Comparison of ENCODE assay signal across 23 mouse cellular contexts in the genomic region with DNA sequence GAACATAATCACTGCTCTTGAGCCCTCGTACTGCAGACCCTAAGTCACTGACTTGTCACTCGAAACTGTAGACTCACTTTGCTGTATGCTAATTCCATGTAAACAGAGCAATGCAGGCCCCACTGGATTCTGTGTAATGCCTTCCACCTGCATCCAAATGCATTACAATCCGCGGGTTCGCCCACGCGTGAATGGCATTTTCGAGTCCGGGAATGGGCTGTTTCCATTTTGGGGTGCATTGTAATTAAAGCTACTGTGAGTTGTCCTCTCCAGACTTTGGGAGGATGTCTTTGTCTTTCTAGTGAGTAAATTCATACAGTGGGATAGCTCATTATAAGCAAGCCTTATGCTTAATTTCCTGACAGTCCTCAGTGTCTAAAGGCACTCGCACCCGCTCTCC. TPM values are rescaled to one million over a fixed set of nuclear protein-coding genes. Genes with fewer than 3 reads are reported as not detected.
A peak's percentile ranks its signal among the peaks of the same experiment; 100 is the strongest.
DNase-seq lines count a peak whose midpoint lies in the region; ATAC-seq and TF ChIP-seq lines count a peak whose summit lies in the region.
"Had no signal": no experiment of that assay in that cellular context is flagged by ENCODE, and none has a peak within 500 bp of the region (broad histone marks: within the 10 kb centered on the region; RNA-seq: fewer than 3 reads in every experiment).

No protein-coding gene starts in this region.

- H3K4me2 ChIP-seq in embryonic facial prominence, embryonic 14.5 days (ENCODE audit: low read depth, low read length), result no peak overlapping the region
- H3K4me2 ChIP-seq in intestine, embryonic 15.5 days (replicated peaks), result no peak overlapping the region
- H3K4me2 ChIP-seq in intestine, postnatal 0 days (replicated peaks; ENCODE audit: low read depth), result no peak overlapping the region
- no peak overlapping the region for H3K4me2 ChIP-seq in lung, embryonic 16.5 days (ENCODE audit: low read depth, low read length)
- H3K4me2 ChIP-seq: forebrain, embryonic 13.5 days; limb, embryonic 12.5 days; midbrain, embryonic 11.5 days; neural tube, embryonic 12.5 days had no signal

- WGBS in embryonic facial prominence, embryonic 14.5 days, result 78% methylated on average over 11 of the region's 11 CpGs
- WGBS in embryonic facial prominence, embryonic 10.5 days, result 91% methylated on average over 11 of the region's 11 CpGs
- 92% methylated on average over 11 of the region's 11 CpGs for WGBS in intestine, embryonic 15.5 days
- WGBS in intestine, postnatal 0 days, result 94% methylated on average over 11 of the region's 11 CpGs
- 92% methylated on average over 11 of the region's 11 CpGs for WGBS in lung, embryonic 16.5 days

- no peaks in the 10 kb centered on the region for H3K27me3 ChIP-seq in embryonic facial prominence, embryonic 14.5 days (replicated peaks; ENCODE audit: control insufficient read depth, insufficient read depth, low read length)
- no peaks in the 10 kb centered on the region for H3K27me3 ChIP-seq in embryonic facial prominence, embryonic 10.5 days (replicated peaks; ENCODE audit: low read depth, poor library complexity, severe bottlenecking)
- H3K27me3 ChIP-seq in intestine, embryonic 15.5 days (replicated peaks), result no peaks in the 10 kb centered on the region
- no peaks in the 10 kb centered on the region for H3K27me3 ChIP-seq in intestine, postnatal 0 days (replicated peaks; ENCODE audit: control insufficient read depth, insufficient read depth, low read length)
- H3K27me3 ChIP-seq in lung, embryonic 16.5 days (ENCODE audit: control insufficient read depth, insufficient read depth, low read depth, low read length), result no peaks in the 10 kb centered on the region
- H3K27me3 ChIP-seq: forebrain, embryonic 13.5 days; limb, embryonic 12.5 days; neural tube, embryonic 12.5 days had no signal

- H3K27ac ChIP-seq in embryonic facial prominence, embryonic 14.5 days (replicated peaks; ENCODE audit: low read depth, low read length), result peak overlapping the region; percentile 55; the same call in 1 of the 2 replicates
- no peak overlapping the region for H3K27ac ChIP-seq in embryonic facial prominence, embryonic 10.5 days (replicated peaks)
- H3K27ac ChIP-seq in intestine, embryonic 15.5 days, result peak overlapping the region; percentile 75; the same call in 1 of the 2 replicates
- no peak overlapping the region for H3K27ac ChIP-seq in intestine, postnatal 0 days (ENCODE audit: low read depth, low read length)
- H3K27ac ChIP-seq in lung, embryonic 16.5 days (ENCODE audit: low read length), result peak overlapping the region; percentile 85
- H3K27ac ChIP-seq: forebrain, embryonic 13.5 days; heart, adult 2 months; left cerebral cortex, adult 2 months; limb, embryonic 12.5 days; neural tube, embryonic 12.5 days had no signal

- peaks cover 19% of the 10 kb centered on the region for H3K4me1 ChIP-seq in embryonic facial prominence, embryonic 14.5 days (ENCODE audit: control insufficient read depth, insufficient read depth, low read length)
- peaks cover 12% of the 10 kb centered on the region; the same call in 1 of the 2 replicates for H3K4me1 ChIP-seq in embryonic facial prominence, embryonic 10.5 days
- H3K4me1 ChIP-seq in intestine, embryonic 15.5 days (replicated peaks), result 0 out of 2 replicates have a peak, but pooled peaks cover 5% of the 10 kb centered on the region
- H3K4me1 ChIP-seq in intestine, postnatal 0 days (replicated peaks; ENCODE audit: control insufficient read depth, insufficient read depth, low read length), result no peaks in the 10 kb centered on the region
- H3K4me1 ChIP-seq in lung, embryonic 16.5 days (replicated peaks; ENCODE audit: control insufficient read depth, insufficient read depth, low read length), result peaks cover 18% of the 10 kb centered on the region
- H3K4me1 ChIP-seq: forebrain, embryonic 13.5 days; limb, embryonic 12.5 days; neural tube, embryonic 12.5 days had no signal

- no peak overlapping the region for H3K4me3 ChIP-seq in embryonic facial prominence, embryonic 14.5 days (ENCODE audit: low read depth, low read length)
- H3K4me3 ChIP-seq in embryonic facial prominence, embryonic 10.5 days, result no peak overlapping the region
- H3K4me3 ChIP-seq in intestine, embryonic 15.5 days (replicated peaks), result no peak overlapping the region
- no peak overlapping the region for H3K4me3 ChIP-seq in intestine, postnatal 0 days (ENCODE audit: low read depth, low read length)
- H3K4me3 ChIP-seq in lung, embryonic 16.5 days (ENCODE audit: low read length), result no peak overlapping the region
- H3K4me3 ChIP-seq: forebrain, embryonic 13.5 days; heart, adult 2 months; left cerebral cortex, adult 2 months; limb, embryonic 12.5 days; myocyte; neural tube, embryonic 12.5 days had no signal

- no peak overlapping the region for H3K9ac ChIP-seq in embryonic facial prominence, embryonic 14.5 days (ENCODE audit: low read depth, low read length)
- no peak overlapping the region for H3K9ac ChIP-seq in intestine, embryonic 15.5 days
- no peak overlapping the region for H3K9ac ChIP-seq in intestine, postnatal 0 days (ENCODE audit: low read depth, low read length)
- no peak overlapping the region for H3K9ac ChIP-seq in lung, embryonic 16.5 days (ENCODE audit: low read length)
- H3K9ac ChIP-seq: forebrain, embryonic 13.5 days; limb, embryonic 12.5 days; neural tube, embryonic 12.5 days had no signal

- no peak for TF ChIP-seq CTCF in intestine, postnatal 0 days (IDR thresholded peaks at IDR 0.05; ENCODE audit: low read depth)

- H3K36me3 ChIP-seq in embryonic facial prominence, embryonic 14.5 days (ENCODE audit: control insufficient read depth, insufficient read depth, low read length), result no peaks in the 10 kb centered on the region
- H3K36me3 ChIP-seq in embryonic facial prominence, embryonic 10.5 days (replicated peaks), result no peaks in the 10 kb centered on the region
- H3K36me3 ChIP-seq in intestine, embryonic 15.5 days, result no peaks in the 10 kb centered on the region
- H3K36me3 ChIP-seq in intestine, postnatal 0 days (ENCODE audit: control insufficient read depth, insufficient read depth), result no peaks in the 10 kb centered on the region
- no peaks in the 10 kb centered on the region for H3K36me3 ChIP-seq in lung, embryonic 16.5 days (ENCODE audit: control insufficient read depth, insufficient read depth, low read length)
- H3K36me3 ChIP-seq: limb, embryonic 12.5 days; neural tube, embryonic 12.5 days had no signal

- H3K9me3 ChIP-seq in embryonic facial prominence, embryonic 14.5 days (ENCODE audit: control insufficient read depth, low read length), result peaks cover 22% of the 10 kb centered on the region
- peaks cover 10% of the 10 kb centered on the region; the same call in 1 of the 2 replicates for H3K9me3 ChIP-seq in embryonic facial prominence, embryonic 10.5 days
- H3K9me3 ChIP-seq in intestine, embryonic 15.5 days, result no peaks in the 10 kb centered on the region
- no peaks in the 10 kb centered on the region for H3K9me3 ChIP-seq in intestine, postnatal 0 days (ENCODE audit: control insufficient read depth)
- peaks cover 13% of the 10 kb centered on the region for H3K9me3 ChIP-seq in lung, embryonic 16.5 days (ENCODE audit: control insufficient read depth, low read length)

- DNase-seq in embryonic facial prominence, embryonic 14.5 days (ENCODE audit: low spot score), result no peak
- no peak for DNase-seq in embryonic facial prominence, embryonic 10.5 days (ENCODE audit: low spot score)
- DNase-seq in lung, adult 18-20 months, result no peak
- no peak for DNase-seq in kidney, postnatal 14 days
- DNase-seq: adrenal gland, adult 2 months; adrenal gland, postnatal 36 days; cerebellum, postnatal 14 days; heart, postnatal 14 days; kidney, adult 11 months; kidney, postnatal 25 days; thymus, postnatal 14 days had no signal

- ATAC-seq in embryonic facial prominence, embryonic 14.5 days (ENCODE audit: low read depth), result no peak
- ATAC-seq in intestine, embryonic 15.5 days, result no peak
- no peak for ATAC-seq in intestine, postnatal 0 days
- no peak for ATAC-seq in lung, embryonic 16.5 days (ENCODE audit: low read depth)
- ATAC-seq: activated CD4-positive, CD25-positive, alpha-beta regulatory T cell, adult 4 months; forebrain, embryonic 13.5 days; hindbrain, embryonic 16.5 days had no signal

RNA-seq across cellular contexts. Expression of a gene that starts 42.1 kb away (rescaled TPM):
- 243 TPM in 2 replicates for polyA plus RNA-seq in embryonic facial prominence, embryonic 14.5 days (2014; fragmentation: Nextera tagmentation; extraction: Ambion mirVana)
- polyA plus RNA-seq in embryonic facial prominence, embryonic 10.5 days (2016; fragmentation: Nextera tagmentation; extraction: Ambion mirVana), result 6.5 and 11.8 TPM in 2 replicates
- 274 and 282 TPM in 2 replicates for polyA plus RNA-seq in intestine, embryonic 15.5 days (2015; fragmentation: Nextera tagmentation; extraction: Ambion mirVana)
- 99.2 and 101 TPM in 2 replicates for polyA plus RNA-seq in intestine, postnatal 0 days (2015; fragmentation: Nextera tagmentation; extraction: Ambion mirVana)
- polyA plus RNA-seq in lung, embryonic 16.5 days (2015; fragmentation: Nextera tagmentation; extraction: Ambion mirVana), result 282 and 283 TPM in 2 replicates

Comparison
In these comparisons a context has a peak if more than half of its experiments do, and no peak if none do; other contexts are left out.
1. H3K27ac ChIP-seq: peak in embryonic facial prominence, embryonic 14.5 days (single experiment), intestine, embryonic 15.5 days (single experiment) and lung, embryonic 16.5 days (single experiment); none in embryonic facial prominence, embryonic 10.5 days (single experiment) and intestine, postnatal 0 days (single experiment).